Mouse (Mus musculus): ENCODE data around the gene Cyth3. TPM values are rescaled to one million over a fixed set of nuclear protein-coding genes. Genes with fewer than 3 reads are reported as not detected.
A peak's percentile ranks its signal among the peaks of the same experiment; 100 is the strongest.

Cyth3 gene
- total RNA-seq, 2 experiments from 2014 or later: 10.7 to 15.8 TPM

GRCm38 (mm10) chr5:143639810-143640209, 17.6 kb downstream of the Cyth3 start:
- H3K4me3 ChIP-seq: no peak overlapping the region
- intact Hi-C loops (cut with DNase I): no loop called here
- H3K27ac ChIP-seq: peak overlapping the region; percentile 84
- TF ChIP-seq CTCF (IDR thresholded peaks at IDR 0.05): no peak
- DNase-seq: no peak

- TF ChIP-seq CTCF (IDR thresholded peaks at IDR 0.05): no peak
- Histone ChIP-seq H3K27ac (peak overlapping the region; percentile 75), H3K4me3 (no peak overlapping the region)
- intact Hi-C loops (cut with DNase I): no loop called here
- no peak for DNase-seq
Measured at GRCm38 (mm10) chr5:143641503-143641902, 19.3 kb downstream of the Cyth3 start.

- H3K4me3 ChIP-seq: peak overlapping the region; percentile 2; the same call in 1 of the 2 replicates
- DNase-seq: peak; percentile 53
- intact Hi-C loops (cut with DNase I): no loop called here
- no peak for TF ChIP-seq CTCF (IDR thresholded peaks at IDR 0.05)
- H3K27ac ChIP-seq: peak overlapping the region; percentile 75
Measured at GRCm38 (mm10) chr5:143642262-143642831, 20.1 kb downstream of the Cyth3 start.

- DNase-seq: no peak
- TF ChIP-seq CTCF (IDR thresholded peaks at IDR 0.05): no peak
- Histone ChIP-seq H3K27ac (no peak overlapping the region), H3K4me3 (no peak overlapping the region)
- intact Hi-C loops (cut with DNase I): no loop called here
Measured at GRCm38 (mm10) chr5:143645976-143646375, 23.7 kb downstream of the Cyth3 start.

- intact Hi-C loops (cut with DNase I): no loop called here
- Histone ChIP-seq H3K27ac (no peak overlapping the region), H3K4me3 (no peak overlapping the region)
- TF ChIP-seq CTCF (IDR thresholded peaks at IDR 0.05): no peak
- no peak for DNase-seq
Measured at GRCm38 (mm10) chr5:143647412-143647811, 25.2 kb downstream of the Cyth3 start.

- Histone ChIP-seq H3K27ac (no peak overlapping the region), H3K4me3 (no peak overlapping the region)
- DNase-seq: no peak
- TF ChIP-seq CTCF (IDR thresholded peaks at IDR 0.05): no peak
- intact Hi-C loops (cut with DNase I): no loop called here
Measured at GRCm38 (mm10) chr5:143648058-143648457, 25.8 kb downstream of the Cyth3 start.

GRCm38 (mm10) chr5:143649168-143649567, 26.9 kb downstream of the Cyth3 start:
- TF ChIP-seq CTCF (IDR thresholded peaks at IDR 0.05): no peak
- intact Hi-C loops (cut with DNase I): no loop called here
- no peak overlapping the region for H3K4me3 ChIP-seq
- DNase-seq: no peak
- H3K27ac ChIP-seq: no peak overlapping the region

GRCm38 (mm10) chr5:143651855-143652631, 29.8 kb downstream of the Cyth3 start:
- DNase-seq: no peak
- Histone ChIP-seq H3K27ac (peak overlapping the region; percentile 25), H3K4me3 (no peak overlapping the region)
- no peak for TF ChIP-seq CTCF (IDR thresholded peaks at IDR 0.05)
- intact Hi-C loops (cut with DNase I): no loop called here

GRCm38 (mm10) chr5:143653497-143653896, 31.2 kb downstream of the Cyth3 start:
- intact Hi-C loops (cut with DNase I): no loop called here
- H3K4me3 ChIP-seq: no peak overlapping the region
- no peak for DNase-seq
- no peak for TF ChIP-seq CTCF (IDR thresholded peaks at IDR 0.05)
- H3K27ac ChIP-seq: peak overlapping the region; percentile 82

GRCm38 (mm10) chr5:143654670-143655510, 32.6 kb downstream of the Cyth3 start:
- intact Hi-C loops (cut with DNase I): no loop called here
- TF ChIP-seq CTCF (IDR thresholded peaks at IDR 0.05): no peak
- Histone ChIP-seq H3K27ac (peak overlapping the region; percentile 82), H3K4me3 (peak overlapping the region; percentile 7; the same call in 1 of the 2 replicates)
- no peak for DNase-seq

GRCm38 (mm10) chr5:143655511-143655943, 33.3 kb downstream of the Cyth3 start:
- TF ChIP-seq CTCF (IDR thresholded peaks at IDR 0.05): no peak
- H3K27ac ChIP-seq: peak overlapping the region; percentile 82
- intact Hi-C loops (cut with DNase I): no loop called here
- DNase-seq: no peak
- no peak overlapping the region for H3K4me3 ChIP-seq

GRCm38 (mm10) chr5:143656708-143657245, 34.5 kb downstream of the Cyth3 start:
- Histone ChIP-seq H3K4me3 (no peak overlapping the region), H3K27ac (peak overlapping the region; percentile 82)
- intact Hi-C loops (cut with DNase I): no loop called here
- TF ChIP-seq CTCF (IDR thresholded peaks at IDR 0.05): no peak
- DNase-seq: no peak

Data from gastrocnemius, adult 2 months (tissue).